Mouse (Mus musculus) forebrain, embryonic 14.5 days (tissue): ENCODE measurements around the gene Kyat1. TPM values are rescaled to one million over a fixed set of nuclear protein-coding genes. Genes with fewer than 3 reads are reported as not detected.
"Not testable (repeated sequence)": the region's sequence is repeated elsewhere in the genome, so short reads cannot be mapped to it uniquely, and the experiment has no call there.

Experiments used
- ATAC-seq: fragments of 200-750 bp; cut with Nextera tagmentation; 2 replicates; pipeline ENCODE4 v1.8.0; 2017; ENCODE audit warnings: mild to moderate bottlenecking, moderate library complexity
- DNase-seq: peaks from one replicate; pipeline ENCODE4 v3.0.0-alpha.2; 2015; ENCODE audit warnings: low spot score
- H3K27ac ChIP-seq: fragments of 300-500 bp; sonication (generic); 2 replicates; pipeline ENCODE4 v1.5.1; 2014; ENCODE audit warnings: low read depth, mild to moderate bottlenecking, control low read depth, low read length, moderate library complexity
- H3K27me3 ChIP-seq: fragments of 300-500 bp; sonication (generic); replicated peaks from 2 replicates; pipeline ENCODE4 v1.6.1; 2014; ENCODE audit warnings: low read length, control low read depth, mixed read lengths; ENCODE audit not compliant: control insufficient read depth, insufficient read depth
- H3K36me3 ChIP-seq: fragments of 300-500 bp; sonication (generic); 2 replicates; pipeline ENCODE4 v1.6.1; 2014; ENCODE audit warnings: low read length, control low read depth; ENCODE audit not compliant: control insufficient read depth, insufficient read depth
- H3K4me1 ChIP-seq: fragments of 300-500 bp; sonication (generic); 2 replicates; pipeline ENCODE4 v1.6.1; 2014; ENCODE audit warnings: antibody characterized with exemption, low read length, control low read depth; ENCODE audit not compliant: control insufficient read depth, insufficient read depth
- H3K4me2 ChIP-seq: fragments of 300-500 bp; sonication (generic); 2 replicates; pipeline ENCODE4 v1.6.1; 2014; ENCODE audit warnings: mild to moderate bottlenecking, control low read depth, low read length
- H3K4me3 ChIP-seq: fragments of 300-500 bp; sonication (generic); 2 replicates; pipeline ENCODE4 v1.5.1; 2014; ENCODE audit warnings: low read depth, low read length, control low read depth
- H3K9ac ChIP-seq: fragments of 300-500 bp; sonication (generic); 2 replicates; pipeline ENCODE4 v1.6.1; 2014; ENCODE audit warnings: mild to moderate bottlenecking, low read length, control low read depth, moderate library complexity
- H3K9me3 ChIP-seq: fragments of 300-500 bp; sonication (generic); replicated peaks from 2 replicates; pipeline ENCODE4 v1.6.1; 2016; ENCODE audit warnings: low read length, control low read depth, mixed read lengths; ENCODE audit not compliant: control insufficient read depth
- WGBS: fragments of 180-500 bp; shearing (Covaris S2); extraction: QIAGEN DNeasy Blood & Tissue Kit; methylation state at CpG from one replicate; pipeline ENCODE4 v1.1.7; 2014; 5-methylcytosine and 5-hydroxymethylcytosine counted together
- polyA plus RNA-seq: library from polyadenylated mRNA; unstranded; fragments of >200 nt; fragmentation: Nextera tagmentation; extraction: Ambion mirVana; gene quantifications from 2 replicates; pipeline ENCODE4 v1.2.1, GENCODE M21; 2014

Kyat1 gene
- polyA plus RNA-seq, 1 experiment from 2014 or later = 17.7 TPM

DNA sequence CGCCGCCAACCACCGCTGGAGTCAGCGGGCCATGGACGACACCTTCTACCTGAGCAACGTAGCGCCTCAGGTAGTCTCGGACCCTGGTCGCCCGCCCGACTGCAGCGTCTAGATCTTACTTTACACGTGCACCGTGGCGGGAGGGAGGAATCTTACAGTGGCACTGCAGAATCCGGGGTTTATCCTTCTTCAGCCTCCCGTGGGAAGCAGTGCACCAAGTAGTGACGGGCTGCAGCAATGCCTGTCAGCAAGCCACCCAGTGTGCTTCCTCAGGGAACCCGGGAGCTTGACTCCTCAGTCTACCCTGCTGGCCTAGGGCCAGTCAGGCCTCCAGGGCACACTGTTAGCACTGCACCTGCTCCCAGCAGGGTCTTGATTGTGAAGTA, 33.7 kb downstream of the Kyat1 start:
- 1% methylated on average over 19 of the region's 19 CpGs for WGBS
- H3K36me3 ChIP-seq = peaks cover 40% of the 10 kb centered on the region
- H3K27ac ChIP-seq = peak overlapping the region; percentile 80
- H3K9ac ChIP-seq = peak overlapping the region; percentile 71
- peak; percentile 25 for DNase-seq
- peak overlapping the region; percentile 82 for H3K4me2 ChIP-seq
- H3K4me1 ChIP-seq = peaks cover 4% of the 10 kb centered on the region
- H3K4me3 ChIP-seq = peak overlapping the region; percentile 59
- H3K27me3 ChIP-seq = no peaks in the 10 kb centered on the region
- ATAC-seq = peak; percentile 32; the same call in 1 of the 2 replicates
- H3K9me3 ChIP-seq = peaks cover under 1% of the 10 kb centered on the region; the same call in 1 of the 2 replicates

DNA sequence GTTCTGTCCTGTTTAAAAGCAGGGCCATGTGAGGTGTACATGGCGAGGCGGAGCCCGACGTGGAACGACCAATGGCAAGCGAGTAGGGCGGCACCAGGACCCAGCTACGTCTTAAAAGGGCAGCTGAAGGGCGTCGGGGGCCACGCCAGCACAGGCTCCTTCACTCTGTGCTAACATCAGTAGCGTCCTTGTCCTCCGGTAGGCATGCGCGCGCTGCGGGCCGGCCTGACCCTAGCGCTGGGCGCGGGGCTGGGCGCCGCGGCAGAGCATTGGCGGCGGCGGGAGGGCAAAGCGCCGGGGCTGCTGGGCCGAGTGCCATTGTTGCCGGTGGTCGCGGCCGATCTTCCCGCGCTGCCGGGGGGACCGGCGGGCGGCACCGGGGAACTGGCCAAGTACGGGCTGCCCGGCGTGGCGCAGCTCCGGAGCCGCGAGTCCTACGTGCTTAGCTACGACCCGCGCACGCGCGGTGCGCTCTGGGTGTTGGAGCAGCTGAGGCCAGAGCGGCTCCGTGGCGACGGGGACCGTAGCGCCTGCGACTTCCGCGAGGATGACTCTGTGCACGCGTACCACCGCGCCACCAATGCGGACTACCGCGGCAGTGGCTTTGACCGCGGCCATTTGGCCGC, 34.2 kb downstream of the Kyat1 start, which contains the start of gene Endog:
Gene Endog (plus strand): TSS at position 123 of the 626 bp plus-strand sequence.
- under 1% methylated on average over 73 of the region's 75 CpGs for WGBS
- H3K4me2 ChIP-seq = peak within 1 kb of the TSS; percentile 82
- peaks cover 35% of the 10 kb centered on the region for H3K36me3 ChIP-seq
- DNase-seq (peak; percentile 90), ATAC-seq (peak; percentile 96)
- H3K4me1 ChIP-seq = peaks cover 4% of the 10 kb centered on the region
- peak within 1 kb of the TSS; percentile 71 for H3K9ac ChIP-seq
- peaks cover 6% of the 10 kb centered on the region; the same call in 1 of the 2 replicates for H3K9me3 ChIP-seq
- peak within 1 kb of the TSS; percentile 59 for H3K4me3 ChIP-seq
- no peaks in the 10 kb centered on the region for H3K27me3 ChIP-seq
- peak within 1 kb of the TSS; percentile 80 for H3K27ac ChIP-seq

DNA sequence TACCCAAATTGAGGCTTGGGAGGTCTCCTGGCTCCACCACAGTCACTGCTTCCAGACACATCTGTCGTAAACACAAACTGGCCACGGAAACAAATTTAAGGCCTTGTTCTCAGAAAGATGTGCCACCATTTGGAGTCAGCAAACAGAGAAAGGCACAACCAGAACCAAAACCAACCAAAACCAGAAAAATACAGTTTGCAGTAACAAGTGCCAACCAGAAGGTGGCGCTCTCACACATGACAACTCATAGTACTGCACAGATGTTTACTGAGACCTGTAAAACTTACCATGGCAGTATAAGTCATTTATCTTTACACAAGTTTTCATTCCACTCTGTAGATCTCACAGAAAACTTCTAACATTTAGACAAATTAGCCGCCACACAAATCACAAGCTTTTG, 39.0 kb downstream of the Kyat1 start:
- Histone ChIP-seq H3K27me3 (no peaks in the 10 kb centered on the region), H3K9ac (no peak overlapping the region), H3K4me3 (no peak overlapping the region), H3K9me3 (peaks cover 6% of the 10 kb centered on the region; the same call in 1 of the 2 replicates), H3K36me3 (no peaks in the 10 kb centered on the region), H3K4me1 (no peaks in the 10 kb centered on the region), H3K27ac (no peak overlapping the region), H3K4me2 (no peak overlapping the region)
- 58% methylated on average over 4 of the region's 4 CpGs for WGBS
- DNase-seq = no peak
- ATAC-seq = no peak

DNA sequence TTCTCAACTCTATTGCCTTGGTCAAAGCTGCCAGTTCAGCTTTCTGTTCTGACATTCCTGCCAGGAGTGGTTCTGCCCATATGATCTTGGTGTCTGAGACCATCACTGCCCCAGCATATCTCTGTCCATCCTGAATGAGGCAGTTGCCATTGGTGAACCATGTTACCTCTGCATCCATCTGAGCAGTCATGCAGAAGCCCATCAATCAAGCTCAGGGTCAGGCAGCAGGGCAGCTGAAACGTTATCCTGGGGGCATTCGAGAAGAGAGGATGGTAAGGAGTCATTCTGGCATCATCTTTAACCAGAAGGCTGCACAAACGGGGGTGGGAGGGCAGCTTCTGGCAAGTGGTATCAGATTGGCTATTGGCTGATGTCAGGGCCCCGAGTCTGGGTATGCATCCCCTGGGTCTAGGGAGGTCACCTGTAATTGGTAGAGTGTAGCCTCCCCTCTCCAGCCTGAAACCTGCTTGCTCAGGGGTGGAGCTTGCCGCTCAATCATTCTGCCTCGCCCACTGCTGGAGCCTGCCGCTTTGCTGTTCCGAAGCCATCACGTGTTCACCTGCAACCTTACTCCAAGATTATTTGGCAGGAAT, 41.2 kb downstream of the Kyat1 start:
- Histone ChIP-seq H3K4me1 (no peaks in the 10 kb centered on the region), H3K4me2 (no peak overlapping the region), H3K27ac (no peak overlapping the region), H3K36me3 (no peaks in the 10 kb centered on the region), H3K9me3 (peaks cover 6% of the 10 kb centered on the region; the same call in 1 of the 2 replicates), H3K4me3 (no peak overlapping the region), H3K27me3 (no peaks in the 10 kb centered on the region), H3K9ac (no peak overlapping the region)
- WGBS = 68% methylated on average over 9 of the region's 9 CpGs
- no peak for ATAC-seq
- no peak for DNase-seq

DNA sequence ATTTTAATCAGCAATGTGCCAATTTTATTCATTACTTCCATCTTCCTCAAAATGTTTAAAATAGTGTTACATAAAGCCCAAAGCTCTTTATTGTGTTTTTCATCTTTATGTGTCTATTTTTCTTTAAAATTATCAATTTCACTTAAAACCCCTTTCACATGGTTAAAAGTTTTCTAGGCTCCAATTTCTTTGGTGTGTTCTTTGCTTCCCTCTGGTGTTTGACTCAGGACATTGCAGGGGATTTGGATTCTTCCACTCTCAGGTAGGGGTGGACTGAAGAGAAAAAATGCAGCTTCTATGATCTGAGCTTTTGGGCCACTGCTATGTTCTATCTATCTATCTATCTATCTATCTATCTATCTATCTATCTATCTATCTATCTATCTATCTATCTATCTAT, 43.8 kb downstream of the Kyat1 start:
- no peaks in the 10 kb centered on the region for H3K4me1 ChIP-seq
- no peak overlapping the region for H3K4me3 ChIP-seq
- ATAC-seq (no peak), DNase-seq (peak; percentile 76)
- H3K9ac ChIP-seq = no peak overlapping the region
- no peaks in the 10 kb centered on the region for H3K27me3 ChIP-seq
- H3K9me3 ChIP-seq = peaks cover 4% of the 10 kb centered on the region; the same call in 1 of the 2 replicates
- no peak overlapping the region for H3K4me2 ChIP-seq
- H3K36me3 ChIP-seq = no peaks in the 10 kb centered on the region
- H3K27ac ChIP-seq = no peak overlapping the region

DNA sequence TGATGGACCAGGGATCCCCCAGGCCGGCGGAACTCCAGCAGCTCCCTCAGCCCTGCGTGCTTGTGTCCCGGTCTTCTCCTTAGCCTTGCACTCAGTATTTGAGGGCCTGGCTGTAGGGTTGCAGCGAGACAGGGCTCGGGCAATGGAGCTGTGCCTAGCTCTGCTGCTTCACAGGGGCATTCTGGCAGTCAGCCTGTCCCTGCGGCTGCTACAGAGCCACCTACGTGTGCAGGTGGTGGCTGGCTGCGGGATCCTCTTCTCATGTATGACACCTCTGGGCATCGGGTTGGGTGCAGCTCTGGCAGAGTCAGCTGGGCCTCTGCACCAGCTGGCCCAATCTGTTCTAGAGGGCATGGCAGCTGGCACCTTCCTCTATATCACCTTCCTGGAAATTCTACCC, 45.8 kb downstream of the Kyat1 start:
- not testable (repeated sequence) for H3K4me1 ChIP-seq, DNase-seq, H3K36me3 ChIP-seq, H3K27ac ChIP-seq, H3K4me3 ChIP-seq, H3K27me3 ChIP-seq, H3K4me2 ChIP-seq, H3K9me3 ChIP-seq, H3K9ac ChIP-seq, ATAC-seq
- WGBS = 85% methylated on average over 8 of the region's 10 CpGs

DNA sequence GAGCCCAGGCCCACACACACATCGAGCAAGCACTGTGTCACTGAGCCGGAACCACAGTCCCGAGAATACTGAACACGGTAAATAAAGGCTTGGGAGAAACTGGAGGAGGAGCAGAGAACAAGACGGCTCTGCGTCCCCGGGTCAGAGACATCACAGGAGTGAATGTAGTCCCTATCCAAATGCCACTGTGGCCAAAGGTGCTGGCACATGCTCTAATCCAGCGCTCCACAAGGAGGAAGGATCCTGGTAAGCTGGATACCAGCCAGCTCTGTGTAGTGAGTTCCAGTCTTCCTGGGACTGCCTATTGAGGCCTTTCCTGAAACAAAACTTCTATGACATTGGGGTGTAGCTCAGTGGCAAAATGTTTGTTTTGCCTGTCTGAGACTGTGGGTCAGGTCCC, 53.0 kb downstream of the Kyat1 start:
- no peak overlapping the region for H3K4me2 ChIP-seq
- 81% methylated on average over 8 of the region's 8 CpGs for WGBS
- H3K9ac ChIP-seq = no peak overlapping the region
- no peaks in the 10 kb centered on the region for H3K4me1 ChIP-seq
- no peak overlapping the region for H3K4me3 ChIP-seq
- ATAC-seq (no peak), DNase-seq (no peak)
- H3K27ac ChIP-seq = no peak overlapping the region
- H3K36me3 ChIP-seq = peaks cover 45% of the 10 kb centered on the region
- H3K9me3 ChIP-seq = no peaks in the 10 kb centered on the region
- H3K27me3 ChIP-seq = no peaks in the 10 kb centered on the region

DNA sequence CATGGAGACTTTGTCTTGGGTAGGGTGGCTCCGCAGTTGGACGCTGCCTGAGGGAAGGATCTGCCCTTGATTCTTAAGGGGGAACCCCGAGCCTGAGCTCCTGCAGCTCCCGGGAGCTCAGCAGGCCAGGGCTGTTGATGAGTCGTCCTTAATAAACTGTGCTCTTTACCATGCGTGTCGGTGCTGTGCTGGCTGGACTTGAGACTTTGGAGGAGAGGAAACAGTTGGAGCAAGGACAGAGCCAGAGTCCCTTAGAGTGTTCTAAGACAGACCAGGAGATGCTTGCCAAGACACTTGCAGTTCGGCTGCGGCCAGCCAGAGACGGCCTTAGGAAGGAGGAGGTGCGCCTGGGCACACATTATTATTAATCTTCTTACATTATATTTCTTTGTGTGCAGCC, 53.8 kb downstream of the Kyat1 start:
- Histone ChIP-seq H3K36me3 (peaks cover 52% of the 10 kb centered on the region), H3K4me3 (no peak overlapping the region), H3K9me3 (no peaks in the 10 kb centered on the region), H3K4me1 (no peaks in the 10 kb centered on the region), H3K4me2 (no peak overlapping the region), H3K27me3 (no peaks in the 10 kb centered on the region), H3K27ac (no peak overlapping the region), H3K9ac (no peak overlapping the region)
- ATAC-seq = no peak
- no peak for DNase-seq
- 89% methylated on average over 11 of the region's 11 CpGs for WGBS

DNA sequence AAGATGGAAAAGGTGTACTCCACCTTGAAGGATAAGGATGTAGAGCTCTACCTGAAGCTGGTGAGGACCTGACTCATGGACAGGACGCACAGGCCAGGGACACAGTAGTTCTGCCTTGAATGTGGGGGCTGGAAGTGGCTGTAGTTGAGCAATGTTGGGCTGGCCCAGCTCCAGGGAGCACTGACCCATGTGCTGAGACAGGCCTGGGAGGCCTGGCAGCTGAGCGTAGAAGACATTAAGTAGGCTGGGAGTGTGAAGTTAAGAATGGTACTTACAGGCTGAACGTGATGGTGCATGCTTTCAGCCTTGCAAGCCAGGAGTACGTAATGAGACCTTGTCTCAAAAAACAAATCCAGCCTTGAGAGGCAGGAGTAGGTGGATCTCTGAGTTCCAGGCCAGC, 58.2 kb downstream of the Kyat1 start:
- ATAC-seq (no peak), DNase-seq (no peak)
- H3K4me3 ChIP-seq = no peak overlapping the region
- no peak overlapping the region for H3K9ac ChIP-seq
- H3K27ac ChIP-seq = no peak overlapping the region
- 97% methylated on average over 4 of the region's 4 CpGs for WGBS
- H3K36me3 ChIP-seq = peaks cover 87% of the 10 kb centered on the region
- H3K27me3 ChIP-seq = no peaks in the 10 kb centered on the region
- H3K9me3 ChIP-seq = no peaks in the 10 kb centered on the region
- H3K4me1 ChIP-seq = no peaks in the 10 kb centered on the region
- no peak overlapping the region for H3K4me2 ChIP-seq
